Mouse (Mus musculus) erythroid progenitor cell, adult 5-6 weeks (primary cell): Measurements from ENCODE around the gene Stag2. TPM values are rescaled to one million over a fixed set of nuclear protein-coding genes. Genes with fewer than 3 reads are reported as not detected.

Experiments used
- ATAC-seq: replicated peaks from 2 replicates; pipeline ENCODE4 v1.8.0; 2016; ENCODE audit warnings: moderate number of reproducible peaks, mild to moderate bottlenecking, moderate TSS enrichment, inconsistent platforms; ENCODE audit not compliant: poor library complexity, low FRiP score, severe bottlenecking
- total RNA-seq, 2 experiments: library from RNA; stranded (forward) in 1 of 2; stranded (reverse) in 1 of 2; fragments of 150-400 nt in 1 of 2; fragments of 186-747, 209-891 nt in 1 of 2; gene quantifications; 2 replicates each; pipeline versions ENCODE4 v1.2.3 to v1.2.4; 2015 to 2017; ENCODE audit warnings: low replicate concordance in 2 of 2

Gene Stag2
- total RNA-seq, 2 experiments from 2014 or later = 107 to 291 TPM

DNA sequence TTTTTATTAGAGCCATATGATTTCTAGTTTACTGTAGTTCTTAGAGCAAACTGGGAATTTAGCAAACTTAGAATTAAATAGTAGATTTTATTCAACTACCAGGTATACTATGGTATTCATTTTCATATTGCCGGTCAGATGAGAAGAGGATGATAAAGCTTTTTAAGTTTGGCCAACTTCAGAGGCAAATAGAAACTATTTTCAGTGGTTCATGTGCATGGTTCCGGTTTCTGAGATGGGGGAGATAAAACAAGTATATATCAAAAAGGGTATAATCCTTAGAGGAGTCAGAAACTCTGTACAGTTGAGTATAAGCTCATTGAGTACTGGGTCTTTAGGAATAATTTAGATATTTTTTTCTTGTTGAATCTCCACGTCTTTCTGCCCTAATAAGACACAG lies 45.5 kb downstream of the Stag2 start:
- ATAC-seq = no peak

DNA sequence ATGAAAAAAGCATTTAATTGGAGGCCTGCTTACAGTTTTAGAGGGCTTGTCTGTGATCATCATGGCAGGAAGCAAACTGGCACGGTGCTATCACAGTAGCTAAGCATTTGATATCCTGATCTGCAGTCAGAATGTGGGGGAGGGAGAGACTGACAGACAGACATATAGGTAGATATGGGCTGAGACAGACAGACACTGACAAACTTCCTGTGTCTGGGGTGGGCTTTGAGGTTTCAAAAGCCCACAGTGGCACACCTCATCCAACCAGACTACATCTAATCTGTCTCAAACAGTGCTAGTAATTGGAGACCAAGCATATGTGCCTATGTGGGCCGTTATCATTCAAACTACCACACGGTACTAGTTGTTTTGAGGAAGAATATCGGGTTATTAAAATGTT lies 53.4 kb downstream of the Stag2 start:
- ATAC-seq = no peak

DNA sequence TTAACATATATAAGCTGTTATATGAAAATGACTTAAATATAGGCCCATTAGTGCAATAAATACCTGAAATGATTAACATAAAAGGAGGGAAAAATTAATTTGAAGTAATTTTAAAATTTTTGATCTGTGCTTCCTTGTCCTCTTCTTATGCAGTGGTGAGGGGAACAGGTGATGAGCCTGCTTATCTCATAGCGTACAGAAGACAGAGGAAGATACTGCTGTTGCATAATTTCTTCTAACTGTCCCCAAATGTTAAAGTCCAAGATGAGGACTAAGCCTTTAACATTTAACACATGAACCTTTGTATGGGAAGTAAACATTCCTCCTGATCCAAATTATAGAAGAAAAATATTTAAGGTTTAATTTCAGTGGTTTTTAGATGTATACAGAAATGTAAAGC lies 66.6 kb downstream of the Stag2 start:
- no peak for ATAC-seq

DNA sequence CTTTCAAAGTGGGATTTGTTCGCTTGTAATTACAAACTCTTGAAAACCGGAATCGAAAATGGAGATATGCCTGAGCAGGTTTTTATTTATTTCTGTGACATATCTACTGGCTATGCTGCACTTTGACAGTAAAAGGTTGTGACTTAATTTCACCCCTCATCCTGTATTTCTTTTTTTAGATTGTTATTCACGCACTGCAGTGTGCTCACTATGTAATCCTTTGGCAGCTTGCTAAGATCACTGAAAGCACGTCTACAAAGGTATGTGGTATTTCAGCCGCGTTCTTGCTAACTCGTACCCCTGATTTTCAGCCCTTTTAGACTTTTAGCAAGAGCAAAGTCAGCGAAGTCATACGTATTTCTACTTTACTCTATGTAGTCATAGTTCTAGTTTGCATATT lies 101.2 kb downstream of the Stag2 start:
- ATAC-seq = no peak

DNA sequence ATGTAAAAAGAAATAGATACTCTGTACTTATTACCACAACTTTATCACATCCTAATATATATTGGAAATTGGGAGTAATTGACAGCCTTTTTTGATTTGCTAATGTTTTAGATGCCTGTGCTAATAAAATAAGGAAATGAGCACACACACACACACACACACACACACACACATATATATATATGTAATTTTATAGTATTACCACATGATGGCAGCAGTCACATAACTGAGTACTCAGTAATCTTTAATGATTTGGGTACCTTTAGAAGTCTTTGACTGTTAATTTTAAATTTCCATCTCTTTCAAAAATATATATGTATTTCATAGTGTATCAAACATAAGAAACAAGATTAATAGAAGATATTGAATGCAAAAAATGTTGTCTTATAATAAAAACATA lies 123.6 kb downstream of the Stag2 start:
- no peak for ATAC-seq

DNA sequence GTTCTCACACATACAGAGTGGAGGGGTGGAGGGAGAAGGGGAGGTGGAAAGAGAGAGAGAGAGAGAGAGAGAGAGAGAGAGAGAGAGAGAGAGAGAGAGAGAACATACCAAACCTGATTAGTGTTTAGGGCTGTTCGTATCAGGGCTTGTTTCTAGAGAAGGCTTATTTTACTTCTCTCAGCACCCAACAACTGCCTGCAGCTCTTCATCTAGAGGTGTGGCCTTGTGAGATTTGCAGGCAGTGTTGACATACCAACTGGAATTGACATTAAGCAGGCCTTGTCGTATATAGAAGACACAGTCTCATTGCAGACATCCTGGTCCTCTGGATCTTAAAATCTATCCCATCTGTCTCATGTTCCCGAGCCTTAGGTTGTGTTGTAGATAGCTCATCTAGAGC lies 141.1 kb downstream of the Stag2 start:
- no peak for ATAC-seq

DNA sequence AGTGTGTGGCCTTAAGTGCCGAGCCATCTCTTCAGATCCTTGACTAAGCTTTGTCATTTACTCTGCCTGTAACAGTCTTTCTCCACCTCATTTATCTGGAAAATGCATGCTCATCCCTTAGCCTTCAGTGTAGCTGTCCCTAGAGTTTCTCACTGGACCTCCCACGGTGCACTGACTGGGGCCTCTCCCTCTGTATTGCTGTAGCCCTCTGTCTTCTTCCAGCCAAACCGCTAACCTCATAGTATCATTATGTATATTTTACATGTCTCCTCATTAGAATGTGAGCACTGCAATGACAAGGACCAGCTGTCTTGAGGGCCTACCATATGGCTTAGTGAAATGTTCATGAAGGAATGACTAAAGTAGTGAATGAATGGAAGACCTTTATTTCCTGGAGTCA lies 166.1 kb downstream of the Stag2 start:
- ATAC-seq = no peak

DNA sequence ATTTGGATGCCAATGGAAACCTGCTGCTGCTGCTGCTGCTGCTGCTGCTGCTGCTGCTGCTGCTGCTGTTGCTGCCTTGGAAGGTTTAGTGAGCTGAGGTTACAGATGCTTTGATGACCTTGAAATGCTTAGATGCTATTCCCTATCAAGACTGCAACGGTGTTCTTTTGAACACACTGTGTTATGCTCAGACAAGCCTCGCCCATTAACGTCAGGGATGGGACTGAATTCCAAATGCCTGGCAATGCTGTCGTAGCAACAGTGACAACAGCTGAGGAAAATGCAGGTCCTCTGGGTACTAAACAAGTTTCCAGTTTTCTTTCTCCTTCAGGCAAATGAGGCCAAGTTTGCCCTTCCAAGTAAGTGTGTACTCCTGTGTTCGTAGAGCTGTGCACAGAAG lies 171.3 kb downstream of the Stag2 start:
- ATAC-seq = no peak

DNA sequence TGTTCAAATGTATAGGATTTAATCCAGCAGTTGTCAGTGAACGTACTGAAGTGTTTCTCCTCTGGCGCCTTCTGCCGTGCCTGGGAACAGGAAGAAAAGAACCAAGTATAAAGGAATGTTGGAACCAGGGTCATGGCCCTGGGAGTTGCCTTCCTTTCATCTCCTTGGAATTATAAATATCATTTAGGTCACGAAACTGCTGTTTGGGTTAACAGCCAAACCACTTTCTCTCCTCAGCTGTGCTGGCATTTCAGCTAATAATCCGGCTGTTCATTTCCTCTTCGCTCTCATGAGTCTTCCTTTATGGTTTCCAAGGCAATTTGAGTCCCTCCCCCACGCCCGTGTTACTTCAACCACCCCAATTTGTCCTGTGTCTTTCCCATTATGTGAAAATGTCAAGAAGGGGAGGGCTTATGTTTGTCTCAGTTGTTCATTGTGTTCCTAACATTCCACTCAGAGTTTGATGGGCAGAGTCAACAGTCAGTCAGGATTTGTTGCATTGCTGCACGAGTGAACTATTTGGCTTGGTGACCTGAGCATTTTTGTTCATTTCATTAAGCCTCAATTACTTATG lies 172.2 kb downstream of the Stag2 start:
- ATAC-seq = no peak

DNA sequence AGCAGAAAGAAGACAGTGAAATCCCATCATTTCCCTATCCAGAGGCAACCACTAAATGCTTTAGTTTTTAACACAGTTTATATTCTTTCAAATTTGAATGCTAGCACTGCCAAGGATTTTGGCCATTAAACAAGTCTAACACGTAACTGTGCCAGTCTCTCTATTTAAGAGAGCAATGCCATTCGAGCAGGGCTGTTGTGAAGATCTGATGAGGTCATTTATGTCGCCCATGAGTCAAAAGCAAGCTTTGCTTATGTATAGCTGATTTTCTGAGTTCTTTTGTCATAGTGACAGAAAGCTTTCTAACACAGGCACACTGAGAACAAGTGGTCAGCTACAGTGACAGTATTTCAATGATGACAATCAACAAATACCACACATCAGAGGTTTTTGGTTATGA lies 175.7 kb downstream of the Stag2 start:
- ATAC-seq = no peak

Other genes with a start within 250 kb of the Stag2 start
- 134 and 151 TPM in 2 replicates for gene Thoc2, start 228.6 kb upstream of the Stag2 start, total RNA-seq (2015; ENCODE audit: low replicate concordance)
- 151 and 200 TPM in 2 replicates for gene Thoc2, start 228.6 kb upstream of the Stag2 start, total RNA-seq (2017; ENCODE audit: low replicate concordance)
- gene Xiap, start 89.6 kb upstream of the Stag2 start, total RNA-seq (2015; ENCODE audit: low replicate concordance) = 57.7 and 93.9 TPM in 2 replicates
- gene Xiap, start 89.6 kb upstream of the Stag2 start, total RNA-seq (2017; ENCODE audit: low replicate concordance) = 63.2 and 82.3 TPM in 2 replicates